Mouse (Mus musculus): ENCODE data around the gene Plch1.

Plch1 gene

DNA sequence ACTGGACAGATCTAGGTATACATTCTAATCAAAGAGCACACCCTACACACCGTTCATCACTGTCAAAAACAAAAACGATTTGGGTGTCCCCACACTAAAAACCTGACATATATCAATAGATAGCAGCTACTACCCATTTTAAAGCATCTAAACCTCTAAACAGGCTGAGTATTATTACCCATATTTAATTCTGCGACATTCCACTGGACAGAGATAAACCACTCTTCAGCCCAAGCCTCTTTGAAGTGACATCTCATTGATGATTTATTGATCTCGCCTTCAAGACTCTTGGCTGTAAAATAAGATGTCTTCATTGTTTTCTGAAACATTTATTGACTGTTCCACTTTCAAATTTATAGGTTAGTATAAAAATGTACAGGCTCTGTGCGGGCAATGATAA is 46.4 kb downstream of the Plch1 start:
- no peak for DNase-seq

DNA sequence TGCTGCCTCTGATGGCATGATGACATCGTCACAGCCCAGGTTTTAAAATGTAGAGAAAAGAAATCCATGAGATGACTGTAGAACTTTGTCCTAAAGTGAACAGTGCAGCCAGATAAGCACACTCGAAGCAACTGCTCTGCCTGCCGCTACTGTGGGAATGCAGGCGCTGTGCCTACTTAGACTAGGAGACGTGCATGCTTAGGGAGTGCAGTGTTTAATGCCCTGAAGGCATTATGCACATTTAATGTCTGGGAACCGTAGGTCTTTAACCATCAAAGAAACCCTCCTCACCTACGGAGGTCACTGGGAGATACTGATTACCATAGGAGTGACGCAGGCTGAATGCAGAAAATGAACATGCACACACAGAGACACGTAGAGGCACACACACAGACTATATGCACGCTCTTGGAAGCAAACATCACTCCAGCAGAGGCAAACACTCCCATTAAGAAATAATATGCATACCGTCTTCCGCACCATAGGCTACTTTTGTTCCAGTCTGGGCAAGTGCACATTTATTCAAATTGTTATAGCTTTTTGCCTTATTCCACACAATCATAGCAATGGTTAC is 48.1 kb downstream of the Plch1 start:
- peak in 1 of 2 experiments; percentile 15 for DNase-seq

DNA sequence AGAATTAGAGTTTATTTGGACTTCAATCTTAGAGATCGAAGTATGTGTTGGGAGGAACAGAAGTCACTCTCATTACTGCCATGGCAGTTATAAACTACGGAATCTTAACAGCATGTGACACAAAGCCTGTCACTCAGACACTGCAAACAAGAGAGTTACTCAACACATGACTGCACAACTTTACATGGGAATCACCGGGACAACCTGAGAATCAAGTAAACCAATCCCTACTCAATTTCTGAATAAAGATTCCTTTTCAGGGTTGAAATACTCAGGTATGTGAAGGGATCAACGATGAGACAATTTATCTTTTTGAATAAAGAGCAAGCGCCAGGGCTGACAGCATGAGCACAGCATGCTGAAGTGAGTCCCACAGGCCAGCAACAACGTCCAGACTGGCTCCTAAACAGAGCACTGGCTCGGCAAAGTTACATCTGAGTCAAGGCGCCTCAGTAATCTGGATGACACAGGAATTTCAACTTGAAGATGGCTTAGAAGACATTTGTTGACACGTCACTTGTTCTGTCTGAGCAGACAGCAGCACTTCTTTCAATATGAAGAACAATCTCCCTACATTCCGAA is 49.4 kb downstream of the Plch1 start:
- peak in 1 of 2 experiments; percentile 18 for DNase-seq

DNA sequence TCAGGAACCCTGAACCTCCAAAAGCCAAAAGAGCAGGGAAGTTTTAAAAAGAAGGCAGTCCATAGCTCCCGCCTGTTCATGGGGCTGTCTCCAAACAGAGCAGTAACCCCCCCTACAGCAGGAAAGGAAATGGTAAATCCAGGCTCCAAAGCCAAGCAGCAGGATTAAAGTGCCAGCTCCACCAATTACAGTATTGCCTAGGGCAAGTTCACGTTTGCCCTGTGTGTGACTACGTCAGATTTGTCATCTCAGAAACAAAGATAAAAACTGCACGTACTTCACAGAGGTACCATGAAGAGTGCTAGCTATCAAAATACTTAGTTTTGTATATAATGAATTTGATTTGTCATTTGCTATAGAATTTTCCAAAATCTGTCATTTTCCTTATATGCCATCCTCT is 55.1 kb downstream of the Plch1 start:
- DNase-seq = no peak

DNA sequence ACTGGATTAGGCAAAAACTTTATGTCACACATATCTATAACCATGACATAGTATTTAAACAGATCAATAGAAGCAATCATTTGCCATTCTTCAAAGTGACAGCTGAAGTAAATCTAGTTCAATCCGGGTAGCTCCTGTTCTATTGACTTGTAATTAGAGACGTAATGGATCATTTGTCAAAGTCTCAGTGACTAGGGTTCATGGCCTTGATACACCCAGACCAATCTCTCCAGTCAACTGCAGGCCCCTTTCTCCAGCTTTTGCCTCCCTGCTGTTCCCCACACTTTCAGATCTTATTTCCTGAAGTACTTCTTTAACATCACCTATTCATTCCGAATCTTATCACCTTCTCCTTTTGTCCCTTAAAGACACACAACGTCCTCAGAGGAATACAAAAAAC is 56.8 kb downstream of the Plch1 start:
- DNase-seq = no peak

DNA sequence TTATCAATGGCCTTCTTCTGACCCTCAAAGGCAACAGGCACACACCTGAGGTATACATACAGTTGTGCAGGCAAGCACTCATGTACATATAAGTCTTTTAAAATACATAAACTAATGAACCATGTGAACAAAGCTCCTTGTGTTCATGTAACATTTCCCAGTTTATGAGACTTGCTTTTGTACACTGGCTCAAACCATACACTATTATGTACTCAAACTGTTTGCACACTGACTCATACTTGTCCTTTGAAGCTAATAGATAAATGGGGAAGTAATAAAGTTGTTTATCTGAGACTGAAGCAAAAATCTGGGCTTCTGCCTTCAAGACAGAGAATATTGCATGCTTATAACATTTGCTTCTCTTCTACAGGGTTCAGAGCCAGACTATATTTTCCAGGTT is 61.5 kb downstream of the Plch1 start:
- DNase-seq = no peak

DNA sequence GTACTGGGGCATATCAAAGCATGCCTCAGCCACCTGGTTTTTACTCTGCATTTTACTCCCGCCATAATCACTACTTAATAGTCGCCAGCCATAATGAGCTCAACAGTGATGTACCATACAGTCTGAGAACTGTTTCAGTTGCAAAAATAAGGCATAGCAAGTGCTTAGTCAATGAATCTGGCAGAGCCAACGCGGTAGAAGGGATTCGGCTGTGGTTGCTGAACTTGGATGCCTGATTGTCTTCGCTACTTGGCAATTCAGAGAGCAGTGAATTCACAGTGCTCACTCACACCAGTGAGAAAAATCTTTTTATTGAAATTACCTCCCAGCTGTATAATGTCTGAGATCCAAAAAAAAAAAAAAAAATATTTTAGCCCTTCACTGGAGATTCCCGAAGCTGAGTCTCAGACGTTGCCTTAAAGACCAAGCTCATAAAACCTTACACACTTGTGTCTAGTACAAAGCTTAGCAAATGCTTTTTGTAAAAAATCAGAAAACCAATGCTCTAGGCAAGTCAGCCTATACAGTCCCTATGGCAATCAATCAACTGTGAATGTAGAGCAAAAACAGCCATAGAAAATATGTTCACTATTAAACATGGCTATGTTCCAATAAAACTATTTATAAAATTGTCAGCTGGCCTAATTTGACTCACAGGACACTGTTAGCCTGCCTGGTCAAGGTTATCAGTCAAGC is 62.2 kb downstream of the Plch1 start:
- DNase-seq = no peak

DNA sequence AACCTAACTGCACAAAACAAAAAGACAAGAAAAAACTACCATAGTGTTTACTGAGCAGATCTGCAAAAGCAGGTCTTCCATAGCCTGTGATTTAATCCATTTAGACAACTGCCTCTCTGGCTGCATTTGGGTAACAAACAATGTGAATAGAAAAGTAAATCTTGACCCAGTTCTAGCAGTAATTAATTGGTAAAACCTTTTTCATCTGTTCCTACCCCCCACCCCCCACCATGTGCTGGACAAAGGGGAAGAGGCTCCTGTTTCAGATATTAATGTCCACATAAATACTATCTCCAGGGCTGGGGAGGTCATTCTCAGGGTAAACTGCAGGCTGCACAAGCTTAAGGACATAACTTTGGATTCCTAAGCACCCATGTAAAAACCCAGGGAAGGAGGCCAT is 63.5 kb downstream of the Plch1 start:
- DNase-seq = no peak

DNA sequence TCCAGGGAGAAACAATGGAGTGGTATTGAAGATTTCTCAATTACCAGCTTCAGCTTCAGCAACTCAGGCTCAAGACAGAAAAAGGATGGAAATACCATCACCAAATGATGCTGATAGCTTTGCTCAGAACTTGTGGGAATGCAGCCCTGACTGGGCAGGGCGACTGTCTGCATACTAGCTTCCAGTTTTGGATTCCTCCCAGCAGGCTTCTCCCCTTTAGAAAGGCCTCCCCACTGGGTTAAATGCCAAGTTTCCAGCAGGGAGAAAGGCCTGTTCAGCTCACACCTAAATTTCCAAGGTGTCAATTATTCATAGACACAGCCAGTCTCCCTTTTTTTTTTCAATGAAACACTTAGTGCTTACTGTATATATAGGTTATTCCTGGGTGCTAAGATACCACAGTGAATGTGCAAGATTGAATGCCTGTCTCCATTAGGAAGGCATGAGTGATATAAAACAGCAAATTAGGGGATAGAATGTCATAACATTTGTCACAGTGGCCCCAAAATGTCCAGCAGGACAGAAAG is 75.3 kb downstream of the Plch1 start:
- DNase-seq = no peak

DNA sequence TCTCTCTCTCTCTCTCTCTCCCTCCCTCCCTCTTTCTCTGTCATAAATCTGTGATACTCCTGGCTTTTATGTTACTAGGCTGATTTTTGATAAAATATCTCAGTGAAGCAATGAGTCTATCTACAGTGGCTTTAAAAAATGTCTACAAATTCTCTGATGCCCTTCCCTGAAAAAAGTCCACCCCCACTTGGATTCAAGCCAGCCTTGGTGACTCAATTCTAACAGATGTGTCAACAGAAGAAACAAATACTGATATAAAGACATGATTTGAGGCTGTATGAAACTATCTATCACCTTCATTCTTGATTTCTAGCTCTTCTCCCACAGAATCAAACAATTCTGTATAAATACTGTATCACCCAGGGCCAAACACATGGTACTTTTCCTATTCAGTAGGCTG is 76.6 kb downstream of the Plch1 start:
- no peak for DNase-seq

DNA sequence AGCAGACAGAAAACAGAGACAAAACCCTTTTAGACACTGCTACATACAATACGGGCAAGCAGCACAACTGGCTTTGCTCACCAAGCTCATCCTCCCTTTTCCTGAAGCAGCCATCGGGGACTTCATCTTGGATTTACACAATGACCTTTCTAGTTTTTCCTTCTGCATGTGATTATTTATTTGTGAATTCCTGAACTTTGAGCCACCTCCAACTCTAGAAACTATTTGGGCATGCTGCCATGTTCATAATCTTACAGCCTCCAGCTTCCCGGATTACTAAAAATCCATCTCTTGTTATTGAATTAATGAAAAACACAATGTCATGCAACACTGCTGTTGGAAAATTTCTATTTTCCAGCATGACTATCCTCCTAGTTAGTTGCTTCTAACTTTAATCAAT is 84.1 kb downstream of the Plch1 start:
- peak; percentile 1 to 13 for DNase-seq

DNA sequence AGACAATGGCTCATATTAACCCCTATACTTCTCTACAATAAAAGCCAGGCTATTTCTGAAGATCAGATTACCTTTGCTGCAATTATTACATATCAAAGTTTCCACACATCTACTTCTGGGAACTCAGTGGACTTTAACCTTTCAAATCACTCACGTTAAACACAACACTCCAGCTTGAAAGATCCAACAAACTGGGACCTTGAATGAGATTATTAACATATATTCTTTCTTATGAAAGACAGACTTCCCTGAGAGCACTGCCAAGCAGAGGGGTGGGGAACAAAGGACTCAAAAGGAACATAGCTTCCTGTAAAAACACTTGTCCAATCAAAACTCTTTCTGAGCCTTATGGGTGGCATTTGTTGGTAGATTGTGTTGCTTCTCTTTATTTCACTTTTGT is 85.1 kb downstream of the Plch1 start:
- DNase-seq = no peak

DNA sequence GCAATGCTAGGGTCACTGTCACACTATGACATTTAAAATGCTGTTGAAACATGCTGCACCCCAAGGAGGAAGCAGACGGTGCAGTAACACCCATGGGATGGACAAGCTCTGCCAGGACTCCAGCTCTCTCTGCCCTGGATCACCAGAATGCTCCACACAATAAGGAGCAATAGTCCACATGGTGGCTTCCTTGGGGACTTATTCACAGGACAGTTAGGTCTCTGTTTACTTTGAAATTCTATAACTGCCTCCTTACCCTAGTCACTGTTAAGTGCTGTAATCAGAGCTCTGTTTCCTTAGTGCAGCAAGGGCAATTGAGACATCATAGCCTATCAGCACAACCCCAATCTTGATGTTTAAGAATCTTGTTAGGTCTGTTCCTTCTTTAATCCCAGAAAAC is 92.4 kb downstream of the Plch1 start:
- no peak for DNase-seq

DNA sequence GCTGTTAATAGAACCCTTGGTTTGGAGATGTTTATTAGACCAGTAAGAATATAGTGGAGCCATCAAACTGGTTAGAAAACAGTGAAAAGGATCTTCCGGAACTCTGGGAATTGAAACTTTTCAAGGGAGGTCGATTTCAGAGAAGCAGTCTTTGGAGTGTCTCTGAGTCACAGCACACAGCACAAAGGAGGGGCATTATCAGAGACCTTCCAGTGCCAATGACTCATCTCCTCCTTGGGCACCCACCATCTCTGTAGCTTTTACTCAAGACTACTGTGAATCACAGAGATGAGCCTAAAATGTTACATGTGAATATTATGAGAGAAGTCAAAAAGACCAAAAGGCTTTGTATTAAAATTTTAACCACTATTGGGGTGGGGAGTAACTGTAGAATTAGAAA is 93.8 kb downstream of the Plch1 start:
- DNase-seq = no peak

DNA sequence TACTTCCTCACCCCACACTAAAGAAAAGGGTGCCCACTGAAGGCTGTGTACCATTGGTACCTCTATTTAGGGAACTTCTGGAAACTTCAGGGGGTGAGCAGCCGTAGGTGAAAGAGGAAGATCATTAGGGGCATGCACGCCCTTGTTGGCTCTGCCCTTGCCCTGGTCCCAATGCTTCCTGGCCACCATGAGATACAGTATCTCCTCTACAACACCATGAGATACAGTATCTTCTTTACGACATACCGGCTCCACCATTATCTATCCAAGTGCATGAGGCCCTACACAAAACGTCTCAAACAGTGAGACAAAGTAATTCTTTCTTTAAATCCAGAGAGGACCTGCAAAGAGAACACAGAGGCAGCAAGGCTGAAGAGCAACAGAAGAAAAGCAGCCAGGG is 98.6 kb downstream of the Plch1 start:
- DNase-seq = no peak

DNA sequence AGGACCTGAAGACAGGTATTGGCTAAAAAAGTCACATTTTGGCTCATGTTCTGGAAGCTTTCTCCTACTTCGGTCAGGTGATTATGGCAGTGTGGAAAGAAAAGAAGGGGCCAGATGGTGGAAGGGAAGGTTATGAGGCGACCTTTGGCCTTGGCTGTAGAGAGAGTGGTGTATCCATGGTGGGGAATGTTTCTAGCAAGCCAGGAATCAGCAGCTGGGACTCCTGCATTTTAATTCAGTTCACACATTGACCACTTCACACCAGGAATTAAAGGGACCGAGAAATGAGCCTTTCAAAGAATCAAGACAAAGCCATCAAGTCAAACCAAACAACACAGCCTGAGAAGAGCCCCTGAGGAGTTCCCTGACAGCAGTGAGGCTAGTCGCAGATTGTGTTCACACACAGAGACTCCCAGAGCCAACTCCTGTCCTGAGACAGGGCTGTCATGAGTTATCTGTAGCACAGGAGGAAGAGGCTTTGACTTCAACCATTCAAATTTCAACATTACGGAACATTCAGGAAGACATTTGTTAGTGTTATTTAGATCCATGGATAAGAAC is 112.4 kb downstream of the Plch1 start:
- no peak for DNase-seq

DNA sequence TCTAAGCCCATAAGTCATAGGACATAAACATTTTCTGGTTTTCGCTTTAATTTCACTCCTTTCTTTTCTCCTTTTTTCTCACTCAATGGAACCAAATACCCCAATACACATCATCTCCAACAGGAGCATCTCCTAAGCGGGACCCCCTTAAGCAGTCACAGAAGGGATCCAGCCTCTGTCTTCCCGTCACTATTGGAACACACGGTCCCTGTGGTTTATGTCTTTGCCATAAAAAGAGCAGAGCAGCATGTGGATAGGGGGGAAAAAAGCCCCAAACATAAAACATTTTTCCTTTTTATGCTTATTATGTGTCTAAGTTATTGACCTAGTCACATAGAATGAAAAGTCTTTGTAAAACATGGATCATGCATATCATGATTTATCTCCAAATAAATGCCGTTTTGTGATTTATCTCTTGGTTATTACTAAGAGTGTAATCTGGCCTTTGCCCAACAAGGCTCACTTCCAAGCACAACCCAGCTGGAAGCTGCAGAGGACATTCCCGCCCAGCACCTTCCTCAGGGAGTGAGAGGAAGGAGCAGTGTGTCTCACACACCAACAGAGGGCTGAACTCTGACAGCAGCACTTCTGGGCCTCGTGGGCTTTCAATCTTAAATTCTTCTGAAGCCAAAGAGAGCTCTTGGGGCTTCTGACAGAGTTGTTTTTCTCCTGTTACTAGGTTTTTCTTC is 126.5 kb downstream of the Plch1 start:
- DNase-seq = peak; percentile 68 to 72

DNA sequence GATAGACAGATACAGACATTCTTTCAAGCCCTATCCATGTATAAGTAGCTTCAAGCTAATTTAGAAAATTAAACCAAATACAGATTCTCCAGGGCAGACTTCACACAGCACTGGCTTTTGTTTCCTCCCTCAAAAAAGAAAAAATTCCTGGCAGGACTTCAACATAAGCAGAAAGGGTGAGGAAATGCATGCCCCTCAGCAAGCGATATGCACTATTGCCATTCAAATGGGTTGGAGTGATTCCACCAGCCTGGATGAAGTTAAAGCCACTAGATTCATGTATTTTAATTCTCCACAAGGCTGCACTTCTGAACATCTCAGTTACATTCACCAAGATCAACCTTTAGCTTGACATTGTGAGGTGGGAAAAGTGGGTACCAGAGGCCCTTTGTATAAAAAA is 138.5 kb downstream of the Plch1 start:
- DNase-seq = no peak

DNA sequence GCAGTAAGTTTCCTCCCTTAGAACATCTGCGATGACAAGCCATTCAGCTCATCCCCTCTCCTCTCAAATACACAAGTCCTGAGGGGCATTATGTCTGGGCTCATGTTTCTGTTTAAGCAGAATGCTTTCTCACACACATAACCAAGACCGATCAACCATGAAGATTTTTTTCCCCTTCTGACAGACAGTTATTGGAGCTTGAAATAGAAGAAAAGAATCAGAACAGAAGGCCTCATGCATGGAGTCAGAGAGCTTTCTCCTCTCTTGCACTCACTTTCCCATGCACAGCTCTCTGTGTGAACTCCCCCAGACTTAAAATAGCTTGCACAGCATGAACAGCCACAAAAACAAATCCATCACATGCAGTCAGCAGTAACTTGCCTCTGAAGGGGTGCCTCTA is 159.2 kb downstream of the Plch1 start:
- no peak for DNase-seq

DNA sequence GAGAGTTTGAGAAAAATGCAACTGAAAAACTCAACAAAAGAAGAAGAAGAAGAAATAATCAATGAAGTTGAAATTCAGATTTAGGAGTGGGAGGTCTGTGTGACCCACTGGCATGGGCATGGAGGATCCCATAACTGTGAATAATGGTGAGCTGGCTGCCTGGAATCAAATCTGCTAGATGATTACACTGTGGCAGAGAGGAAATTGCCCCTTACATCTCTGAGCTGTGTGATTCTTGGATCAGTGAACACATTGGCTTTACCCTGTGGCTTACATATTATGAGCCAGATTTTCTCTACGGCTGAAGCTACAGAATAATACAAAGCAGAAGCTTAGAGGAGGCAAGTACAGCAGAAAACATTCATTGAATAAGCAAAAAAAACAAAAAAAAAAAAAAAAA is 170.9 kb downstream of the Plch1 start:
- no peak for DNase-seq

DNA sequence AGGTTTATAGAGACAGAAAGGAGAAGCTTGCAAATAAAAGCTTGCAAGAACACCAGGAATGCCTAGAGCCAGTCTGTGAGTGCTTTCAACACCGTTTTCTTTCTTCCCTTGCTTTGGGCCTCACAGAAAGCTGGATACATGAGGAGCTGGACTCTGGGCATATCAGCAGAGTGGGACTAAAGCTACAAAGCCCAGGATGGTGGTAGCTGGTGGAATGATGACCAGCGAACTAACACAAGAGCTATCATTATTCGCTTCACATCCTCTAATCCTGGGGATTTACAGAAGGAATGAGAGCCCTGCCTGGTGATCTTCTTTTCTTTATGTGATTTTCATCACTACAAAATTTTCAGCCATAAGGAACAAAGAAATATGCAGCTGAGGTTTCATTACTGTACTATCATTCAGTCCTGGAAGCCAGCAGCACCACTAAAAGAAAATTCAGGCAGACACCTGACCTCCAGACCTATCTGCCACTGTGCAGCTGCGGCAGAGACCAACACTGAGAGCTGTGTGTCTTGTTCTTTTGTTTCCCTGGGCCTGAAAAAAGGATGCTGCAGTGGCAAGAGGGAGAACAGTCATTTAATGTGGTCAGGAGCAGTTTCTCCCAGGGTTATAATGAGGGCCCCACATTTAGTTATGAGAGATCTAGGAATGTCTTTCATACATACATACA is 172.5 kb downstream of the Plch1 start:
- no peak for DNase-seq

DNA sequence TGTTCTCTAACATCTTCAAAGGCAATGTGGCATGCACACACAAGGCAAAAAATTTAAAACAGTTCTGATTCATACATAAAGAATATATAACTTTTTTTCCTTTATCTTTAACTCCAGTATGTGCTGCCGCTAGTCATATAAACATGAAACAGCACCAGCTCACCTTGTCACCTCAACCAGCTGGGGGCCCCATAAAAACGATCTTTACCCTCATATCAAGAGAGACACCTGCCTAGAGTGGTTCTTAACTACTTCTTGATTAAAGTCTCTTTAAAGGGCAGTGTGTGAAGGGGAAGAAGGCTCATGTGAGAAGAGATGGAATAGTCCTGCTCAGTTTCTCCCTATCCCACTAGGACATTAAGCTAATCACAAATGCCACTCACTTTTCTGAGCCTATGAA is 205.6 kb downstream of the Plch1 start:
- DNase-seq = no peak

DNA sequence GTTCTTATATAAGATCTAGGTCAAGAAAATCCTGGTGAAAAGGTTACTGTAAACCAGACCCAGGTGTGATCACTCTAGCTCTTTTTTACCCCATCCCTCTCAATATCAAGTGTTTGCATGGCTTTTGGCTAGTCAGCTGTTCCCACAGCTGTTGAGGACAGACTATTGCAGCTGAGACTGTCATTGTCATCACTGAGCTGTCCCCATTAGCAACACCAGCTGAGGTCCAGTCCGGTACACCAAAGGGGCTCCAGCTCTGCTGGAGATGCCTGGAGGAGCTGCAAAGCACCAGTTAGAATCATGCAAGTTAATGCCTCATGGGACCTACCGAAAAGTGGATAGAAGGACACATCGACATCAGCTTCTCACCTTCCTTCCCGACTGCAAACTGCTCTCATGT is 206.5 kb downstream of the Plch1 start:
- DNase-seq = no peak
